Mouse (Mus musculus) urinary bladder, postnatal 25 days (tissue): Measurements from ENCODE around the gene Prrc2a.

Experiments
- DNase-seq: peaks from one replicate; pipeline ENCODE4 v3.0.0; 2022; ENCODE audit warnings: low spot score

Gene Prrc2a

DNA sequence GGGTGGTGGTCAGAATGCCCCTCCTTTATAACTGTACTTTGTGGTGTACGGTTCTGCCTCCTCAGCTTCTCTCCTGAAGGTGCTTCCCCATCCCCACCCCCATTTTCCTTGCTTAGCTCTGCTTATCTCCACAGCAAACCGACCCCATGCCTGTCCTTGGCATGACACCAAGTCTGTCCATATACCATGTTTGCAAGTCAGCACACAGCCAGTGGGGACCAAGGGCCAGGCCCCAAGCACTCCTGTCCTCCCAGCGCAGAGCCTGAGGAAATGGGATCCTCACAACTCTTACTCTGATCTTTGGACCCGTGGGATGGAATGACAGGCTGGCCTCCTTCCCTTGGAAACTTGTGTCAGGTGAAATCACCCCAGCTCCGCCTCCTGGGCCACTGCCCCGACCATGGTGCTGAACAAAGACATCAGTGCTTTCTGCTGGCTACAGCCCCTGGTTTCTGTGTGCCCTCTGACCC is 61.4 kb downstream of the Prrc2a start:
- DNase-seq, result no peak

DNA sequence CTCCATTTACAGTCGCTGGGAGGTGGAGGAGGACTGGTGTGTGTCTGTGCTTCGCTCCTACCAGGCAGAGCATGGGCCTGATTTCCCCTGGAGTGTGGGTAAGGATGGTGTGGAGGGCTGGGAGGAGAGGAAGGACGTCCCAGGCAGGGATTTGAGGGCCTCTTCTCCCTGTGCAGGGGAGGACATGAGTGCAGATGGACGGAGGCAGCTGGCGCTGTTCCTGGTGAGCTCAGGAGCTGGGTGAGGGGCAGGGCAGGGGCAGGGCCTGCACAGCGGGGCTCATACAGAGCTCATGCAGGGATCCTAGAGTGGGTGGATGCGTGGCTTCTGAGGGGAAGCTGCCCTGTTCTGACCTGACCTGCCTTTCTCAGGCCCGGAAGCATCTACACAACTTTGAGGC is 62.4 kb downstream of the Prrc2a start:
- no peak for DNase-seq

DNA sequence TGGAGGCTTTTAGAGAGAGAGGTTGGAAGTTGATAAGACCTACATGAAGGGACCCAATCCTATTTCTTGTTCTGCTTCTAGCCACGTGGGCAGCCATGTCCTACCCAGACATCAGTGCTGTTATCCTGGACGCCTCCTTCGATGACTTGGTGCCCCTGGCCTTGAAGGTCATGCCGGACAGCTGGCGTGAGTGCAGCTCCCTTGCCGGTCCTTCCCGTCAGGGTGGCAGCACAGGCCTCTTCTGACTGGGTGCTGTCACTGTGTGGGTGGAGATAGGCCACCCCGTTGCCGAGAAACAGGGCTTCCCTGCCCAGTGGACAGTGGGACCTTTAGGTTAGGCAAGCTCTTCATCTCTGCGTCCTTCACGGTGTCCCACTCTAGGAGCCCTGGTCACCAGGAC is 63.5 kb downstream of the Prrc2a start:
- DNase-seq, result no peak

DNA sequence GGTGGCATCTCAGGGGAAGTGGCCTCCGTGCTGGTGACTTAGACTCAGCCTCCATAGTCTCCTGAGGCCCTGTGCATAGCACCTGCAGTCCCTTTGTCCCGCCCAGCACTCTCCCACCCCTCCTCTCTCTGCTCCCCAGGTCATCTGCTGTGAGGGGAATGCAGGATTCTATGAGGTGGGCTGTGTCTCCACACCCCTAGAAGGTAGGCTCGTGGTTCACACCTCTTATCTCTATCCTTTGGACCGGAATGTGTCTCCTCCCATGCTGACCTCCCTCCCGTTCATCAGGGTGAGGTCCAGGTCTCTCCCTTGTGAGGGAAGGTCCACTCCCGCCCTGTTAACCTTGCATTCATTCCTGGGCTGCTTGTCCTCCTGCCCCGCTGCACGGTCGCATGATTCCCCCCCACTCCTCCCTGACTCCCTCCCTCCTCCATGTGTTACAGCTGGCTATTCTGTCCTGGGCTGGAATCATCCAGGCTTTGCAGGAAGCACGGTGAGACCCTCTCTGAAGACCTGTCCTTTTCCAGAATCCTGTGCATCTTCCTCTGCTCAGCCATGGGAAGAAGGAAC is 64.4 kb downstream of the Prrc2a start:
- no peak for DNase-seq
